Mouse (Mus musculus) heart, adult 2 months (tissue): ENCODE measurements around the gene Sun1.

Experiments used
- CTCF ChIP-seq: fragments of 200-600 bp; IDR thresholded peaks from 2 replicates; pipeline ENCODE4 v1.8.1; 2022; ENCODE audit warnings: antibody characterized with exemption, mild to moderate bottlenecking, moderate library complexity
- EP300 ChIP-seq: fragments of 200-500 bp; IDR thresholded peaks from 2 replicates; pipeline ENCODE4 v1.6.1; 2011; ENCODE audit warnings: low read depth, low read length, control low read depth; ENCODE audit not compliant: insufficient read depth
- POLR2A ChIP-seq: fragments of 200-500 bp; IDR thresholded peaks from 2 replicates; pipeline ENCODE4 v1.6.1; 2011; ENCODE audit warnings: mild to moderate bottlenecking, low read depth, low read length, control low read depth; ENCODE audit not compliant: insufficient read depth

DNA sequence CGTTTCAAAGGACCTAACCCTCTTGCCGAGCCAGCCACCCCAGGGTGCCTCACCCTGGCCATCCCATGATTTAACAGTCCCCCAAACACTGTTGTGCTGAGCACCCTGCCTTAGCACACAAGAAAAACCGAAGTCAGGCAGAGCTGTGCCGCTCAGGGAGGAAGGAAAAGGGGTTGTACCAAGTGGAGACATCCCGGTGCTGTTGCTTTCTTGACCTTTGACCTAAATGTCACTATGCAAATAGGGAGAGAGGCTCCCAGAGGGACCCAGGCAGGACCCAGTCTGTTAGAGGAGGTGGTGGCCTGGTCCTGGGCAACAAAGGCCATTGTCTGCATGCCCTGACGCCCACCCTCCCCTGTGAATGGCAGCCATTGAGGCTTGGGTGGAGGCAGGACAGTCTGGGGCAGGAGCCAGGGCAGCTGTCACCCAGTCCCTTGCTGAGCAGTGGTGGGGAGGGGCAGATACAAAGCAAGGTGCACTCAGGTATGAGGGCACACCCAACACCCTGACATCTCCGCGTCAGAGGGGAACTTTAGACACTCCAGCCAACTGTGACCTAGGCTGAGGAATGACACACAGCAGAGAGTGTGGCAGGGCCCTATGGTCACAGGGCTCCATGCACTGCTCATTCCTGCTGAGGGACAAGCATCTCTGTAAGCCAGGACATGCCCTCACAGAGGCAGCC lies 85.1 kb downstream of the Sun1 start:
- no peak for TF ChIP-seq POLR2A
- TF ChIP-seq CTCF: no peak
- TF ChIP-seq EP300: no peak
